Mouse (Mus musculus) erythroblast, embryonic 14.5 days (primary cell): ENCODE data around the gene Ptpru.

Experiments used
- GATA1 ChIP-seq: IDR thresholded peaks from 2 replicates; pipeline ENCODE4 v1.6.1; 2012; ENCODE audit warnings: low read length, inconsistent platforms, mixed read lengths
- TAL1 ChIP-seq: IDR thresholded peaks from 3 replicates; pipeline ENCODE4 v1.6.1; 2012; ENCODE audit warnings: low read length, inconsistent platforms, mixed read lengths

- TF ChIP-seq TAL1 (no peak), GATA1 (no peak)
Measured at GRCm38 (mm10) chr4:131837872-131838524, at the start of gene Ptpru.
